Mouse (Mus musculus) liver, embryonic 18 days (tissue): ENCODE data around the gene Sfrp5. TPM values are rescaled to one million over a fixed set of nuclear protein-coding genes. Genes with fewer than 3 reads are reported as not detected.

Experiments
- polyA plus RNA-seq: library from polyadenylated mRNA; depleted of rRNA; stranded (reverse); fragments of >200 nt; gene quantifications from 2 replicates; pipeline ENCODE4 v1.2.3, GENCODE M21; 2012; rRNA removed

Gene Sfrp5
- not detected in 2 replicates for polyA plus RNA-seq

GRCm38 (mm10) chr19:42201696-42202381 lies at the start of gene Sfrp5:
Sfrp5 (minus strand) TSS chr19:42202252.

GRCm38 (mm10) chr19:42247519-42247918 lies 45.5 kb upstream of the Sfrp5 start, which contains the start of gene Golga7b:
Golga7b (plus strand) TSS chr19:42247574.

GRCm38 (mm10) chr19:42163764-42164163 lies 38.3 kb downstream of the Sfrp5 start, which contains the start of gene Zfyve27:
Zfyve27 (plus strand) TSS chr19:42163951.

Other genes starting within 250 kb of the Sfrp5 start
- 18.2 and 22.0 TPM in 2 replicates for gene Mms19, start 221.1 kb downstream of the Sfrp5 start, polyA plus RNA-seq
- 9.3 TPM in 2 replicates for gene Ubtd1, start 220.5 kb downstream of the Sfrp5 start, polyA plus RNA-seq
- gene Ankrd2, start 166.3 kb downstream of the Sfrp5 start, polyA plus RNA-seq: 0.05 and 0.06 TPM in 2 replicates
- gene Hoga1, start 156.6 kb downstream of the Sfrp5 start, polyA plus RNA-seq: 73.2 and 87.5 TPM in 2 replicates
- 1.8 and 2.4 TPM in 2 replicates for gene 4933411K16Rik, start 150.0 kb downstream of the Sfrp5 start, polyA plus RNA-seq
- 1.1 TPM in 2 replicates for gene Morn4, start 115.9 kb downstream of the Sfrp5 start, polyA plus RNA-seq
- 16.6 and 17.3 TPM in 2 replicates for gene Pi4k2a, start 111.8 kb downstream of the Sfrp5 start, polyA plus RNA-seq
- gene Avpi1, start 73.2 kb downstream of the Sfrp5 start, polyA plus RNA-seq: 23.1 and 28.3 TPM in 2 replicates
- 17.8 and 21.1 TPM in 2 replicates for gene Marveld1, start 54.9 kb downstream of the Sfrp5 start, polyA plus RNA-seq
- 12.2 and 16.6 TPM in 2 replicates for gene Zfyve27, start 38.3 kb downstream of the Sfrp5 start, polyA plus RNA-seq
- gene Golga7b, start 45.3 kb upstream of the Sfrp5 start, polyA plus RNA-seq: not detected in 2 replicates
- gene Crtac1, start 229.5 kb upstream of the Sfrp5 start, polyA plus RNA-seq: 0.16 TPM in 2 replicates